Mouse (Mus musculus): ENCODE data around the gene Ramp2. TPM values are rescaled to one million over a fixed set of nuclear protein-coding genes. Genes with fewer than 3 reads are reported as not detected.

The Ramp2 gene
- total RNA-seq (2021) = 10 to 100 TPM; 50.2 to 72.5 TPM

GRCm38 (mm10) chr11:101245855-101246701 is at the start of gene Ramp2:
TSS of gene Ramp2 (plus strand) at chr11:101246028.
- peak in 1 of 2 experiments; percentile 46 for DNase-seq (ENCODE audit: extremely low spot score in 1 of 2, low spot score in 1 of 2)

GRCm38 (mm10) chr11:101196175-101196574 is 49.7 kb upstream of the Ramp2 start:
- DNase-seq (ENCODE audit: extremely low spot score in 1 of 2, low spot score in 1 of 2) = no peak

GRCm38 (mm10) chr11:101199555-101199954 is 46.3 kb upstream of the Ramp2 start:
- DNase-seq (ENCODE audit: extremely low spot score in 1 of 2, low spot score in 1 of 2) = no peak

- DNase-seq (ENCODE audit: extremely low spot score in 1 of 2, low spot score in 1 of 2) = no peak
Measured at GRCm38 (mm10) chr11:101200986-101201385, 44.8 kb upstream of the Ramp2 start.

- no peak for DNase-seq (ENCODE audit: extremely low spot score in 1 of 2, low spot score in 1 of 2)
Measured at GRCm38 (mm10) chr11:101211970-101212369, 33.9 kb upstream of the Ramp2 start.

- DNase-seq (ENCODE audit: extremely low spot score in 1 of 2, low spot score in 1 of 2) = no peak
Measured at GRCm38 (mm10) chr11:101216936-101217335, 28.9 kb upstream of the Ramp2 start.

GRCm38 (mm10) chr11:101218436-101219055 is 27.3 kb upstream of the Ramp2 start:
- DNase-seq (ENCODE audit: extremely low spot score in 1 of 2, low spot score in 1 of 2) = no peak

GRCm38 (mm10) chr11:101220853-101221252 is 25.0 kb upstream of the Ramp2 start:
- DNase-seq (ENCODE audit: extremely low spot score in 1 of 2, low spot score in 1 of 2) = no peak

GRCm38 (mm10) chr11:101221306-101221986 is 24.4 kb upstream of the Ramp2 start:
- no peak for DNase-seq (ENCODE audit: extremely low spot score in 1 of 2, low spot score in 1 of 2)

- no peak for DNase-seq (ENCODE audit: extremely low spot score in 1 of 2, low spot score in 1 of 2)
Measured at GRCm38 (mm10) chr11:101224337-101224736, 21.5 kb upstream of the Ramp2 start.

GRCm38 (mm10) chr11:101225331-101226064 is 20.3 kb upstream of the Ramp2 start:
- DNase-seq (ENCODE audit: extremely low spot score in 1 of 2, low spot score in 1 of 2) = no peak

GRCm38 (mm10) chr11:101226065-101226701 is 19.6 kb upstream of the Ramp2 start, which contains the start of gene Ezh1:
TSS of gene Ezh1 (minus strand) at chr11:101226463.
- DNase-seq (ENCODE audit: extremely low spot score in 1 of 2, low spot score in 1 of 2) = peak; percentile 78 to 89

GRCm38 (mm10) chr11:101229361-101229900 is 16.4 kb upstream of the Ramp2 start:
- DNase-seq (ENCODE audit: extremely low spot score in 1 of 2, low spot score in 1 of 2) = peak in 1 of 2 experiments; percentile 28

- DNase-seq (ENCODE audit: extremely low spot score in 1 of 2, low spot score in 1 of 2) = no peak
Measured at GRCm38 (mm10) chr11:101230061-101230511, 15.7 kb upstream of the Ramp2 start.

- no peak for DNase-seq (ENCODE audit: extremely low spot score in 1 of 2, low spot score in 1 of 2)
Measured at GRCm38 (mm10) chr11:101230526-101230925, 15.3 kb upstream of the Ramp2 start.

- no peak for DNase-seq (ENCODE audit: extremely low spot score in 1 of 2, low spot score in 1 of 2)
Measured at GRCm38 (mm10) chr11:101230991-101231871, 14.6 kb upstream of the Ramp2 start.

GRCm38 (mm10) chr11:101232010-101232839 is 13.6 kb upstream of the Ramp2 start:
- no peak for DNase-seq (ENCODE audit: extremely low spot score in 1 of 2, low spot score in 1 of 2)

GRCm38 (mm10) chr11:101233240-101233639 is 12.6 kb upstream of the Ramp2 start:
- no peak for DNase-seq (ENCODE audit: extremely low spot score in 1 of 2, low spot score in 1 of 2)
